Mouse (Mus musculus) MEL (cell line): ENCODE results near the gene Txndc17.

ENCODE experiments used
- BHLHE40 ChIP-seq: IDR thresholded peaks from 2 replicates; pipeline ENCODE4 v1.6.1; 2012; ENCODE audit warnings: low read depth, mild to moderate bottlenecking, inconsistent platforms, low read length, improper control_type of control experiment, borderline replicate concordance
- CTCF ChIP-seq, 3 experiments: IDR thresholded peaks in 2 of 3; conservative IDR thresholded peaks in 1 of 3; 2 replicates each; pipeline ENCODE4 v1.5.1; 2011 to 2012; ENCODE audit warnings: low read length in 3 of 3, low read depth in 2 of 3, mild to moderate bottlenecking in 2 of 3, improper control_type of control experiment in 1 of 3, inconsistent platforms in 1 of 3, mixed read lengths in 1 of 3, moderate library complexity in 1 of 3; ENCODE audit not compliant: control insufficient read depth in 1 of 3, insufficient read depth in 1 of 3, poor library complexity in 1 of 3, severe bottlenecking in 1 of 3
- EP300 ChIP-seq, 2 experiments: IDR thresholded peaks; 2 replicates each; pipeline ENCODE4 v1.6.1; 2011; ENCODE audit warnings: improper control_type of control experiment in 2 of 2, low read length in 2 of 2, low read depth in 1 of 2, mild to moderate bottlenecking in 1 of 2
- GATA1 ChIP-seq: IDR thresholded peaks from 2 replicates; pipeline ENCODE4 v1.6.1; 2011; ENCODE audit warnings: low read depth, low read length, improper control_type of control experiment
- MAFK ChIP-seq: IDR thresholded peaks from 2 replicates; pipeline ENCODE4 v1.6.1; 2011; ENCODE audit warnings: low read depth, mild to moderate bottlenecking, low read length, improper control_type of control experiment, borderline replicate concordance
- MAZ ChIP-seq: IDR thresholded peaks from 2 replicates; pipeline ENCODE4 v1.6.1; 2012; ENCODE audit warnings: low read depth, mild to moderate bottlenecking, inconsistent platforms, low read length, improper control_type of control experiment
- MEF2A ChIP-seq: IDR thresholded peaks from 2 replicates; pipeline ENCODE4 v1.6.1; 2014; ENCODE audit warnings: low read depth, mild to moderate bottlenecking, inconsistent platforms, low read length, improper control_type of control experiment; ENCODE audit not compliant: poor library complexity, insufficient replicate concordance, severe bottlenecking; ENCODE audit errors: extremely low read depth
- POLR2A ChIP-seq, 2 experiments: IDR thresholded peaks; 2 replicates each; pipeline ENCODE4 v1.6.1; 2011 to 2012; ENCODE audit warnings: low read length in 2 of 2, mild to moderate bottlenecking in 2 of 2, control low read depth in 1 of 2, improper control_type of control experiment in 1 of 2, low read depth in 1 of 2, moderate library complexity in 1 of 2; ENCODE audit not compliant: control insufficient read depth in 1 of 2, insufficient read depth in 1 of 2, poor library complexity in 1 of 2
- UBTF ChIP-seq: IDR thresholded peaks from 2 replicates; pipeline ENCODE4 v1.6.1; 2012; ENCODE audit warnings: low read depth, mild to moderate bottlenecking, inconsistent platforms, low read length, improper control_type of control experiment, moderate library complexity, borderline replicate concordance; ENCODE audit not compliant: insufficient read depth
- USF2 ChIP-seq, 2 experiments: IDR thresholded peaks; 2 replicates each; pipeline ENCODE4 v1.6.1; 2011 to 2012; ENCODE audit warnings: improper control_type of control experiment in 2 of 2, low read length in 2 of 2, borderline replicate concordance in 1 of 2, inconsistent platforms in 1 of 2, low read depth in 1 of 2, mild to moderate bottlenecking in 1 of 2; ENCODE audit not compliant: insufficient read depth in 1 of 2
- ZNF384 ChIP-seq: IDR thresholded peaks from 2 replicates; pipeline ENCODE4 v1.6.1; 2012; ENCODE audit warnings: low read depth, mild to moderate bottlenecking, inconsistent platforms, low read length, improper control_type of control experiment

GRCm38 (mm10) chr11:72255629-72256028 lies 48.3 kb downstream of the Txndc17 start:
- TF ChIP-seq POLR2A (IDR thresholded peaks at IDR 0.05; ENCODE audit: control insufficient read depth in 1 of 2, insufficient read depth in 1 of 2, low read depth in 1 of 2, low read length in 2 of 2, poor library complexity in 1 of 2) (no peak), MAZ (no peak), USF2 (IDR thresholded peaks at IDR 0.05; ENCODE audit: borderline replicate concordance in 1 of 2, insufficient read depth in 1 of 2, low read depth in 1 of 2, low read length in 2 of 2) (no peak), GATA1 (no peak), CTCF (IDR thresholded peaks at IDR 0.05 in 2 of 3, conservative IDR thresholded peaks at IDR 0.05 in 1 of 3; ENCODE audit: control insufficient read depth in 1 of 3, insufficient read depth in 1 of 3, low read depth in 2 of 3, low read length in 3 of 3, poor library complexity in 1 of 3, severe bottlenecking in 1 of 3) (no peak), MAFK (no peak), MEF2A (no peak), BHLHE40 (no peak), ZNF384 (no peak), UBTF (no peak), EP300 (IDR thresholded peaks at IDR 0.05; ENCODE audit: low read depth in 1 of 2, low read length in 2 of 2) (no peak)
